13 mouse cellular contexts compared by ENCODE assay signal in the genomic region with DNA sequence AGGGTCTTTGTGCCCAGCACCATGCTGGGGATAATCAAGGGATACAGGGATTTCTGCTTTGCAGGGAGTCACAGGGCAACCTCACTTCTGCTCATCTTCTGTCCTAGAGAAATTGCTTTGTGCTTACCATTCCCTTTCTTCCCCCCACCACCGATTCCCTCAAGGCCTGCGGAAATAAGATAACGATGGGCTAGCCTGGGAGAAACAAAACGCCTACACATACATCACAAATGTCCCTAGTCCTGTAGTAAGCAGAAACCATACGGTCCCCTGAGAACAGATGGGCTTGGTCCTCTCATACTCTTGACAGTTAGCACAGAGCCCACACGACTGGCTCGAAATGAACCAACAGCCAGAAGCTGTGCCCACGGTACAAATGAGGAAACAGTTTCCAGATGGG. TPM values are rescaled to one million over a fixed set of nuclear protein-coding genes. Genes with fewer than 3 reads are reported as not detected.
A peak's percentile ranks its signal among the peaks of the same experiment; 100 is the strongest.
DNase-seq lines count a peak whose midpoint lies in the region; ATAC-seq lines count a peak whose summit lies in the region.
"Had no signal": no experiment of that assay in that cellular context is flagged by ENCODE, and none has a peak within 500 bp of the region (broad histone marks: within the 10 kb centered on the region; RNA-seq: fewer than 3 reads in every experiment).

No protein-coding gene starts in this region.

- peaks cover 74% of the 10 kb centered on the region for H3K4me1 ChIP-seq in liver, embryonic 12.5 days
- H3K4me1 ChIP-seq in forebrain, embryonic 11.5 days (replicated peaks; ENCODE audit: control insufficient read depth, insufficient read depth, low read length) = 0 out of 2 replicates have a peak, but pooled peaks cover 5% of the 10 kb centered on the region

- intact Hi-C loops in gastrocnemius, postnatal 36 days (cut with DNase I) = loop anchor here (5.0 kb wide), 1 partner anchor 34 kb away; no protein-coding TSS in a partner anchor

- peaks cover 24% of the 10 kb centered on the region for H3K36me3 ChIP-seq in liver, embryonic 12.5 days
- H3K36me3 ChIP-seq in forebrain, embryonic 11.5 days (ENCODE audit: control insufficient read depth, insufficient read depth, low read length) = no peaks in the 10 kb centered on the region
- H3K36me3 ChIP-seq: forebrain, embryonic 15.5 days; limb, embryonic 13.5 days; neural tube, embryonic 13.5 days had no signal

- H3K9me3 ChIP-seq in liver, embryonic 12.5 days (replicated peaks) = no peaks in the 10 kb centered on the region
- no peaks in the 10 kb centered on the region for H3K9me3 ChIP-seq in forebrain, embryonic 11.5 days (ENCODE audit: control insufficient read depth, low read length)
- H3K9me3 ChIP-seq: embryonic facial prominence, embryonic 12.5 days; forebrain, embryonic 15.5 days; limb, embryonic 13.5 days; neural tube, embryonic 13.5 days had no signal

- peak; percentile 87 for ATAC-seq in liver, embryonic 12.5 days
- no peak for ATAC-seq in forebrain, embryonic 11.5 days (replicated peaks; ENCODE audit: low FRiP score)
- ATAC-seq: forebrain, embryonic 15.5 days; intestine, embryonic 16.5 days had no signal

- peak overlapping the region; percentile 92 for H3K27ac ChIP-seq in liver, embryonic 12.5 days
- H3K27ac ChIP-seq in forebrain, embryonic 11.5 days (ENCODE audit: low read depth, low read length) = no peak overlapping the region
- H3K27ac ChIP-seq: embryonic facial prominence, embryonic 12.5 days; forebrain, embryonic 15.5 days; limb, embryonic 13.5 days; neural tube, embryonic 13.5 days had no signal

- H3K4me2 ChIP-seq in liver, embryonic 12.5 days = peak overlapping the region; percentile 78
- H3K4me2 ChIP-seq in forebrain, embryonic 11.5 days (ENCODE audit: low read depth, low read length, severe bottlenecking) = no peak overlapping the region
- H3K4me2 ChIP-seq: embryonic facial prominence, embryonic 12.5 days; forebrain, embryonic 15.5 days; limb, embryonic 13.5 days; neural tube, embryonic 13.5 days had no signal

- peak overlapping the region; percentile 51 for H3K4me3 ChIP-seq in liver, embryonic 12.5 days
- no peak overlapping the region for H3K4me3 ChIP-seq in forebrain, embryonic 11.5 days (ENCODE audit: low read depth, low read length)
- H3K4me3 ChIP-seq: embryonic facial prominence, embryonic 12.5 days; forebrain, embryonic 15.5 days; limb, embryonic 13.5 days; neural tube, embryonic 13.5 days had no signal

- DNase-seq in spleen, adult 12 weeks (ENCODE audit: low spot score) = peak; percentile 48
- no peak for DNase-seq in spleen, postnatal 14 days (ENCODE audit: low spot score in 2 of 2)
- DNase-seq in c-Kit-negative CD71-positive TER-119-positive erythroid progenitor cells, embryonic 14.5 days (ENCODE audit: low read depth, low spot score) = peak; percentile 61
- no peak for DNase-seq in gastrocnemius, postnatal 36 days
- DNase-seq in urinary bladder, adult 2 months (ENCODE audit: low spot score) = no peak
- DNase-seq in forebrain, embryonic 11.5 days (ENCODE audit: low spot score) = no peak
- DNase-seq: cerebellum, adult 9-10 months had no signal

- WGBS in liver, embryonic 12.5 days (ENCODE audit: insufficient replicate concordance) = 13% methylated on average over 8 of the region's 8 CpGs
- WGBS in forebrain, embryonic 11.5 days = 74% methylated on average over 8 of the region's 8 CpGs

- H3K9ac ChIP-seq in liver, embryonic 12.5 days = peak overlapping the region; percentile 77
- no peak overlapping the region for H3K9ac ChIP-seq in forebrain, embryonic 11.5 days (ENCODE audit: low read length)
- H3K9ac ChIP-seq: embryonic facial prominence, embryonic 12.5 days; forebrain, embryonic 15.5 days; limb, embryonic 13.5 days; neural tube, embryonic 13.5 days had no signal

- H3K27me3 ChIP-seq in liver, embryonic 12.5 days (replicated peaks) = peaks cover 12% of the 10 kb centered on the region; the same call in 1 of the 2 replicates
- peaks cover 30% of the 10 kb centered on the region for H3K27me3 ChIP-seq in forebrain, embryonic 11.5 days (ENCODE audit: control insufficient read depth, insufficient read depth, low read length)

RNA-seq across cellular contexts. Expression of a gene that starts 8.0 kb away (rescaled TPM):
- 57.1 and 58.7 TPM in 2 replicates for polyA plus RNA-seq in liver, embryonic 12.5 days (2016; fragmentation: Nextera tagmentation; extraction: Ambion mirVana)
- total RNA-seq in gastrocnemius, postnatal 36 days (2021) = 1 to 10 TPM; 1.2 TPM
- 2.1 and 2.2 TPM in 2 replicates for polyA plus RNA-seq in urinary bladder, adult 2 months (2012; rRNA removed)
- polyA plus RNA-seq in forebrain, embryonic 11.5 days (2014; fragmentation: Nextera tagmentation; extraction: Ambion mirVana) = 3.4 and 3.7 TPM in 2 replicates

RNA-seq across cellular contexts. Expression of a gene that starts 40.3 kb away (rescaled TPM):
- polyA plus RNA-seq in liver, embryonic 12.5 days (2016; fragmentation: Nextera tagmentation; extraction: Ambion mirVana) = 30.2 and 33.1 TPM in 2 replicates
- not detected for total RNA-seq in gastrocnemius, postnatal 36 days (2021)
- polyA plus RNA-seq in urinary bladder, adult 2 months (2012; rRNA removed) = 79.6 and 106 TPM in 2 replicates
- polyA plus RNA-seq in forebrain, embryonic 11.5 days (2014; fragmentation: Nextera tagmentation; extraction: Ambion mirVana) = 13.8 and 16.2 TPM in 2 replicates

RNA-seq across cellular contexts. Expression of a gene that starts 48.2 kb away (rescaled TPM):
- polyA plus RNA-seq in liver, embryonic 12.5 days (2016; fragmentation: Nextera tagmentation; extraction: Ambion mirVana) = 14.2 and 16.2 TPM in 2 replicates
- total RNA-seq in gastrocnemius, postnatal 36 days (2021) = under 1 TPM; 0.10 to 0.23 TPM
- polyA plus RNA-seq in urinary bladder, adult 2 months (2012; rRNA removed) = 0.43 and 0.52 TPM in 2 replicates
- 26.0 and 32.2 TPM in 2 replicates for polyA plus RNA-seq in forebrain, embryonic 11.5 days (2014; fragmentation: Nextera tagmentation; extraction: Ambion mirVana)

Comparison
In these comparisons a context has a peak if more than half of its experiments do, and no peak if none do; other contexts are left out.
1. DNase-seq: peak in spleen, adult 12 weeks (single experiment) and c-Kit-negative CD71-positive TER-119-positive erythroid progenitor cells, embryonic 14.5 days (single experiment); none in spleen, postnatal 14 days (0 of 2), gastrocnemius, postnatal 36 days (0 of 2), urinary bladder, adult 2 months (single experiment) and forebrain, embryonic 11.5 days (single experiment).
2. RNA of a gene that starts 8.0 kb away (polyA plus RNA-seq): 57.1 to 58.7 TPM in liver, embryonic 12.5 days; 3.4 to 3.7 TPM in forebrain, embryonic 11.5 days and 2.1 to 2.2 TPM in urinary bladder, adult 2 months; every median in the first group is over 10 times any median in the second.